Mouse (Mus musculus) spleen, adult 2 months (tissue): ENCODE measurements around the gene Fam89b.

Experiments
- CTCF ChIP-seq: fragments of 200-500 bp; IDR thresholded peaks from 2 replicates; pipeline ENCODE4 v1.5.1; 2011; ENCODE audit warnings: mild to moderate bottlenecking, inconsistent platforms; ENCODE audit not compliant: insufficient read depth, insufficient read length, insufficient replicate concordance; ENCODE audit errors: extremely low read depth
- POLR2A ChIP-seq: fragments of 200-500 bp; IDR thresholded peaks from 2 replicates; pipeline ENCODE4 v1.6.1; 2011; ENCODE audit warnings: low read depth, low read length, inconsistent platforms

- no peak for TF ChIP-seq POLR2A
- peak; percentile 73; the same call in 1 of the 2 replicates for TF ChIP-seq CTCF
These were observed 18.2 kb downstream of the Fam89b start for GRCm38 (mm10) chr19:5711218-5711617.
